Mouse (Mus musculus): ENCODE data around the gene Agbl4. TPM values are rescaled to one million over a fixed set of nuclear protein-coding genes. Genes with fewer than 3 reads are reported as not detected.

Gene Agbl4
- polyA plus RNA-seq, 1 experiment from 2014 or later = 0.35 TPM

DNA sequence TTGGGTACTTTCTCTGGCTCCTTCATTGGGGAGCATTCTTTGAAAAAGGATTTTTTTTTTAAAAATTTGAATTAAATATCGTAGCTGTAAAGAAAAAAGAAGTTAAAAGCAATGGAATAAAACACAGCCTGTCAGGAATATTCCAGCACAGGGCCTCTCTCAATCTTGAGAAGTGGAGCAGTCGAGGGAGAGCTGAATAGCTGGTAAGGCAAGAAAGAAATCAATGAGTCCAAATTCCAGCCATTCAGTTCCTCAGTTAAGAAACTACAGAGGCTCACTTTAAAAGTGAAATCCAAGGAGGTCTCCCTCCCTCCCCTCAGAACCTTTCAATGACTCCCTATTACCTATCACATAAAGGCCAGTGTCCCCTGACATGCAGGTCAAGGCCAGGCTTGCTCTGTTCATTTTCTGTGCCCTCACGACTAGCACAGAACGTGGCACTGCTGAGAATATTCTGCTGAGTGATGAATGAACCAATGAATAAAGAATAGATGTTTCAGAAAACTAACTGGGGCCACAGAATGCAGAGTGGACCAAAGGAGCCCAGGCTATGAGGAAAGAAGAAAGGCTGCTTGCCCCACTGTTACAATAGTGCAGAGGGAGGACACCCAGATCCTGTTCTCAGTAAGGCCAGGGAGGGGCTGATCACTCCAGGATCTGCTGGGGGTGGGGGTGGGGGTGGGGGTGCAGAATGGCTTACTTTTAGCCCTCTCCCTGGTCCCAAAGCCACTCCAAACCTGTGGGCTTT is 1181.8 kb downstream of the Agbl4 start:
- ATAC-seq (ENCODE audit: insufficient number of reproducible peaks, insufficient read depth, low FRiP score, low TSS enrichment) = no peak
- Histone ChIP-seq H3K27ac (no peak overlapping the region), H3K9ac (no peak overlapping the region), H3K9me3 (no peaks in the 10 kb centered on the region), H3K4me1 (peaks cover 6% of the 10 kb centered on the region; the same call in 1 of the 2 replicates), H3K36me3 (no peaks in the 10 kb centered on the region), H3K27me3 (no peaks in the 10 kb centered on the region), H3K4me3 (no peak overlapping the region), H3K4me2 (replicated peaks) (no peak overlapping the region)
- 38% methylated on average over 4 of the region's 4 CpGs for WGBS

DNA sequence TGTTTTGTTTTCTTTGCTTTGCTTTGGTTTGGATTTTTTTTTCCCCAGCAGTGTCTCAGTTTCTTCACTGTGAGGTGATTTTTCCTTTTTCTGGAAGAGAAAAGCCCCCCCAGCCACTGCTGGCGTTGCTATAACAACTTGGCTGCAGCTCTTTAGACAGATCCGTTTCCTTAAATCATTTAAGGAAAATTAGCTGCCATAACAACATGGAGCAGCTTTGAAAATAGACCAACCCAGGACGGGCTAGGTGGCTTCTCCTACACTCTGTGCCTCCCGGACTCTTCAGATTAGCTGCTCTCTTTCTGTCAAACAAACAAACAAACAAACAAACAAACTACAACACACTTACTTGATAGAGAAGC is 1182.4 kb downstream of the Agbl4 start:
- 19% methylated on average over 4 of the region's 4 CpGs for WGBS
- Histone ChIP-seq H3K4me3 (no peak overlapping the region), H3K4me2 (replicated peaks) (no peak overlapping the region), H3K4me1 (peaks cover 6% of the 10 kb centered on the region; the same call in 1 of the 2 replicates), H3K9ac (no peak overlapping the region), H3K36me3 (no peaks in the 10 kb centered on the region), H3K27me3 (no peaks in the 10 kb centered on the region), H3K9me3 (no peaks in the 10 kb centered on the region), H3K27ac (no peak overlapping the region)
- ATAC-seq (ENCODE audit: insufficient number of reproducible peaks, insufficient read depth, low FRiP score, low TSS enrichment) = no peak

DNA sequence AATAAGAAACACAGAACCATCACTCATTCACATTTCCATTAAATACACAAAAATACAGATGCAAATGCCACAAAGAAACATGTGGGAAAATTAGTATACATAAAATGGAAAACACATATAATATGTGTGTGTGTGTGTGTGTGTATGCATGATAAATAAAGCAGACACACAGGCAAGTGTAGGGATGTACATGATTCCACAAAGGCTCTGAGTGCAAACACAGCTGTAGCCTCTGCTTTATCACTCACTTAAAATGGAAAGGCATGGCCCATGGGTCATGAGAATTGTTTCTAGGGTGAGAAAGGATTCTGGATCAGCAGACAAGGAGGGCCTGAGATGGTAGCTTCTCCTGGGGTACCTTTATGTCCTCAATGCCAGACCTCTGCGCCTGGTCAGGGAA is 1182.8 kb downstream of the Agbl4 start:
- 86% methylated on average over 1 of the region's 1 CpGs for WGBS
- H3K9me3 ChIP-seq = no peaks in the 10 kb centered on the region
- peaks cover 6% of the 10 kb centered on the region; the same call in 1 of the 2 replicates for H3K4me1 ChIP-seq
- H3K27ac ChIP-seq = no peak overlapping the region
- H3K9ac ChIP-seq = no peak overlapping the region
- H3K36me3 ChIP-seq = no peaks in the 10 kb centered on the region
- no peaks in the 10 kb centered on the region for H3K27me3 ChIP-seq
- ATAC-seq (ENCODE audit: insufficient number of reproducible peaks, insufficient read depth, low FRiP score, low TSS enrichment) = no peak
- H3K4me2 ChIP-seq (replicated peaks) = no peak overlapping the region
- no peak overlapping the region for H3K4me3 ChIP-seq

DNA sequence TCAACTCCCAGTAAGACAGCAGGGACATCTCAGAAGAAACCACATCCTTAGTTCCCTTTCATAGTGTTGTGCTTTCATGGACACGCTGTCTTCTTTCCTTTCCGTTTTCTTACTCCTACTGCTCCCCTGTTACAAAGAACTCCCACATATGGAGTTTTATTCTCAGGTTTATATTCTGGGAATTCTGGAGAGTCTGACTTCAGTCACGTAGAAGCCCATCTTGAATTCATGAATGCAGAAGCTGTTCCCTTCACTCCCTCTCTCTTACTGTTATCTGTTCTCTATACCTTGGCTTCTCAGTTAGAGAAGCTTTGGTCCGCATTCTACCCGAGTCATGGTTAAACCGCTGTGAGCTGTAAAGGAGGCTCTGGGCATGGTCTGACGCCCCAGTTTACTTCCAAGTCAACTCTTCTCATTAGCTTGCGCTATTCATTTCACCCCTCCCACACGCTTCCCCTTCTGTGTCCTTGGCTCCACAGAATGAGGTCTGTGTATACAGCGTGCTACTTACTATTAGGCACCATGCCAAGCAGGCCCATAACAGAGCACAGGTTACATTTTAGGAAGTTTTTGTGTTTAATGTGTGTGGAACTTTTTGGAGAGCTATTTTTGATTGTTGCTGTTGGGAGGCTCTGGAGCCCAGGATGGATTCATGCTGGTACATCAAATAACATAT is 1186.2 kb downstream of the Agbl4 start:
- WGBS = 75% methylated on average over 10 of the region's 10 CpGs
- Histone ChIP-seq H3K27ac (no peak overlapping the region), H3K4me2 (replicated peaks) (no peak overlapping the region), H3K4me1 (peaks cover 6% of the 10 kb centered on the region; the same call in 1 of the 2 replicates), H3K9me3 (no peaks in the 10 kb centered on the region), H3K9ac (no peak overlapping the region), H3K27me3 (no peaks in the 10 kb centered on the region), H3K4me3 (no peak overlapping the region), H3K36me3 (no peaks in the 10 kb centered on the region)
- ATAC-seq (ENCODE audit: insufficient number of reproducible peaks, insufficient read depth, low FRiP score, low TSS enrichment) = no peak

DNA sequence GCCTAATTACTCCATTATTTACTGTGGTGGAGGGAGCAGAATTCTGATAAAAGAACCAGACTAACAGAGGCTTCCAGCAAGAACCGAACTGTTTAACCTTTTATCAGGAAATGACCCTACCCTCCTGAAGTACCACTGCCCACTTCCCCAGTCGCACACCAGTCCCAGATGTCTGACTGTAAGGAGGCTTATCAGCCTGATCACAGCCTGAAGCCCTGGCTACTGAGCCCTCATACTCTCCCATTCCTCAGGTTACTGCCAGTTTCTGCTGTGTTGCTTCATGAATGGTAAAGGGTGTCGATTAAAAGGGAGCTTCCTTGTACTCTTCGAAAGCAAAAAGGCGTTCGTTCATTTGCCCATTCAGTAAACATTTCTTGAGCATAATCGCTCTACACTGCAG is 1186.8 kb downstream of the Agbl4 start:
- Histone ChIP-seq H3K9ac (no peak overlapping the region), H3K27ac (no peak overlapping the region), H3K4me3 (no peak overlapping the region), H3K36me3 (no peaks in the 10 kb centered on the region), H3K4me2 (replicated peaks) (no peak overlapping the region), H3K27me3 (no peaks in the 10 kb centered on the region), H3K9me3 (no peaks in the 10 kb centered on the region), H3K4me1 (peaks cover 6% of the 10 kb centered on the region; the same call in 1 of the 2 replicates)
- ATAC-seq (ENCODE audit: insufficient number of reproducible peaks, insufficient read depth, low FRiP score, low TSS enrichment) = no peak
- WGBS = 72% methylated on average over 7 of the region's 7 CpGs

DNA sequence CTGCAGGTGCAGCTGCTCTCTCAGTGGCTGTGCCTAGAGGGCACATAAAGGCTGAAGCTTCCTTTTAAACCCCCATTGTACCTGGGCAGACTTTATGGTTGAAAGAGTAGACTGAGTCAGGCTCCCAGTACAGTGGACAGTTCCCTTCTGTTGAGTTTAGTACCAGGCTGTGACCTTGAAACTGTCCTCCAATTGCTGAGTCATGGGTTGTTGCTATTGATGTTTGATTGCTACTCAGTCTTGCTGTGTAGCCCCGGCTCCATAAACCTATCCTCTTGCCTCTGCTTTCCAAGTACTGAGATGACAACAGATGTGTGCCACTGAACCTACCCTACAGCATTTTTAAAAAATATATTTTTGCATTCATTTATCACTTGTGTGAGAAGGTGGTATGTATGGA is 1190.8 kb downstream of the Agbl4 start:
- H3K4me1 ChIP-seq = no peaks in the 10 kb centered on the region
- H3K9ac ChIP-seq = no peak overlapping the region
- H3K27me3 ChIP-seq = no peaks in the 10 kb centered on the region
- no peak overlapping the region for H3K27ac ChIP-seq
- H3K4me3 ChIP-seq = no peak overlapping the region
- 82% methylated on average over 1 of the region's 1 CpGs for WGBS
- H3K36me3 ChIP-seq = no peaks in the 10 kb centered on the region
- ATAC-seq (ENCODE audit: insufficient number of reproducible peaks, insufficient read depth, low FRiP score, low TSS enrichment) = no peak
- H3K4me2 ChIP-seq (replicated peaks) = no peak overlapping the region
- no peaks in the 10 kb centered on the region for H3K9me3 ChIP-seq

DNA sequence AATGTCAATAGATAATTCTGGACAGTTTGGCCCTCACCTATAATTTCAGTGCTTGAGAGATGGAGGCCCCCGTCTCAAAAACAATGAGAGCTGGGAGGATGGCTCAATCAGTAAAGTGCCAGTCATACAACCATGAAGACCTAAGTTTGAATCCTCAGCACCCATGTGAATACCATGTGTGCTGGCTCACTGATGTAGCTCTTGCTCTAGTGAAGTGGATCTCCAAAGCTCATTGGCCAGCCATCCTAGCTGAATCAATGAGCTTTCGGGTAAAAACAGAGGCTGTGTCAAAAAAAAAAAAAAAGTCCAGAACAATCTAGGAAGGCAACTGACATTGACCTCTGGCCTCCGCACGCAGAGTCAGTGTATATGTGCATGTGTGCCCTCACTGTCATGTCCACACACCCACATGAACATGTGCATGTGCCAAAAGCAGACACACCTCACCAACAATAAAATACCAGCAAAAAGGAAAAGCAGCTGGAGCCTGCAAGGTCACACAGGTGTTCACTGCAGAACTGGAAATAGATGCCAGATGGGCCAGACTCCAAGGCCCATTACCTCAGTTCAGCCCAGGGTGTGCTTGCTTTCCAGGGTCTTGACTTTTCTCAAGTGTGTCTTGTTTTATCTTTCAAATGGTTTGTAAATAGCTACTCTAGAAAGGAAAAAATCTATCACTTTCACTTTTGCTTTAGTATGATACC is 1192.2 kb downstream of the Agbl4 start:
- no peak overlapping the region for H3K4me3 ChIP-seq
- no peaks in the 10 kb centered on the region for H3K36me3 ChIP-seq
- WGBS = 78% methylated on average over 4 of the region's 4 CpGs
- H3K9ac ChIP-seq = no peak overlapping the region
- no peak overlapping the region for H3K27ac ChIP-seq
- no peaks in the 10 kb centered on the region for H3K9me3 ChIP-seq
- no peaks in the 10 kb centered on the region for H3K4me1 ChIP-seq
- no peak overlapping the region for H3K4me2 ChIP-seq (replicated peaks)
- ATAC-seq (ENCODE audit: insufficient number of reproducible peaks, insufficient read depth, low FRiP score, low TSS enrichment) = no peak
- H3K27me3 ChIP-seq = no peaks in the 10 kb centered on the region

DNA sequence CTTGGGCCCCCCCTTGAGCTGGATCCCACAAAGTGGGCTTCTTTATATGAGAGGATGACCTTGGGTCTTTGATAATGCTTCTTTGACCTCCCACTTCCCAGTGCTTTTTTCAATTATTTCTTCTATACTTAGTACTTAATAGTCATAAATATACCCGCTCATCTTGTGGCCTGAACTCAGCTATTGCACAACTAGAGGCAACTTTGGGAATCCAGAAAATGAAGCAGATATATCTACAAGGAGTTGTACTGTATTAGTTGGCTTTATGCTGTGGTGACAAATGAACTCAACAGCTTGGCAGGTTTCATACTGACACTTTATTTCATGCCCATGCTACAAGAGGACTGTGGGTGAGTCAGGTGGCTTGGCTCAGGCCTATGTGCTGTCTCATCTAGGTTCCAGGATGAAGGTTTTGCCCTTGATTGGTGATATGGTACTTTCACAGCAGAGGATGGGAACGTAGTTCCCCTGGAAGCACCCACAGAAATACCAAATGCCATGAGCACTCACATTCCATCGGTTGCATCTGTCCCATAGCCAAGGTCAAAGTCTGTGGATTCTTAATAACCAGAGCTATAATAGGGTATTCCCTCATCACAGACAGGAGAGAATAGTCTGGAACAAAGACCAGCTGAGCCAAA is 1197.3 kb downstream of the Agbl4 start:
- Histone ChIP-seq H3K27me3 (no peaks in the 10 kb centered on the region), H3K4me3 (no peak overlapping the region), H3K9ac (no peak overlapping the region), H3K27ac (no peak overlapping the region), H3K4me2 (replicated peaks) (no peak overlapping the region), H3K36me3 (no peaks in the 10 kb centered on the region), H3K4me1 (no peaks in the 10 kb centered on the region), H3K9me3 (no peaks in the 10 kb centered on the region)
- ATAC-seq (ENCODE audit: insufficient number of reproducible peaks, insufficient read depth, low FRiP score, low TSS enrichment) = no peak
- WGBS = 90% methylated on average over 3 of the region's 3 CpGs

DNA sequence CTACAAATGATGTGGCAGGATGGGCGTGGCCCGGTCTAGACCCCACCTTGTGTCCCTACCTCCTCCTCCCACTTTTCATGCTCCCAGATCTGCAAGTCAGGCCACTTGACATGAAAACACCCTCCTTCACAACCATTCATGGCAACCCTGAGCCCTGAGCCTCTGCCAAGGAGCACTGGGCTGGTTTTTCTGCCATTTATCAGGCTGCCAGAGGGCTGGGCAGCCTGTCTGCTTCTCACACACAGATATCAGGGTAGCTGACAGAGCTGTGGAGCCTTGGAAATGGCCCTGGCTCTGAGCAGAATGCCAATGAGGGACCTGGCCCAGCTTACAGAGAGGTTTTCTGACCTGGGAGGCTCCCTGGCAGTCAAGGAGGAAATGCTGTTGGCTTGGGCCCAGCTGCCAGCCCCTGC is 1199.8 kb downstream of the Agbl4 start:
- Histone ChIP-seq H3K9ac (no peak overlapping the region), H3K27me3 (no peaks in the 10 kb centered on the region), H3K4me1 (no peaks in the 10 kb centered on the region), H3K36me3 (no peaks in the 10 kb centered on the region), H3K4me2 (replicated peaks) (no peak overlapping the region), H3K27ac (no peak overlapping the region), H3K4me3 (no peak overlapping the region), H3K9me3 (no peaks in the 10 kb centered on the region)
- ATAC-seq (ENCODE audit: insufficient number of reproducible peaks, insufficient read depth, low FRiP score, low TSS enrichment) = no peak
- WGBS = 95% methylated on average over 2 of the region's 2 CpGs

DNA sequence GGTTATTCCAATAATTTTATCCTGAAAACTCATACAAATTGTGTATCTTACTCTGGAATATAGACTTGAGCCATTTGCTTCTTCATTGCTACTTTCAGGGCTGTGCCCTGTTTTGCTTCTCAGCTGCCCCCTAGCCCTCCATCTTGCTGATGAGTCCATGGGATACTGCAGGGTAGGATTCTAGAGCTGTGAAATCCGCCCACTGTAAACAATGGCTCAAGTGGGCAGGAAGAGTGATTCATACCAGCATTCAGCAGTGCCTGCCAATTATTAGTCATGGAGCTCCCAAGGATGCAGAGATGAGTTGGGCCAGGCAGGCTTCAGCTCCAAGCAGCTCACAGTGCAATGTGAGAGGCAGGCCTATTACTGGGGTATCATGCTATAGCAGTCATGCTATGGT is 1200.5 kb downstream of the Agbl4 start:
- Histone ChIP-seq H3K9ac (no peak overlapping the region), H3K27me3 (no peaks in the 10 kb centered on the region), H3K9me3 (no peaks in the 10 kb centered on the region), H3K27ac (no peak overlapping the region), H3K4me2 (replicated peaks) (no peak overlapping the region), H3K4me3 (no peak overlapping the region), H3K4me1 (no peaks in the 10 kb centered on the region), H3K36me3 (no peaks in the 10 kb centered on the region)
- 92% methylated on average over 1 of the region's 1 CpGs for WGBS
- no peak for ATAC-seq (ENCODE audit: insufficient number of reproducible peaks, insufficient read depth, low FRiP score, low TSS enrichment)

DNA sequence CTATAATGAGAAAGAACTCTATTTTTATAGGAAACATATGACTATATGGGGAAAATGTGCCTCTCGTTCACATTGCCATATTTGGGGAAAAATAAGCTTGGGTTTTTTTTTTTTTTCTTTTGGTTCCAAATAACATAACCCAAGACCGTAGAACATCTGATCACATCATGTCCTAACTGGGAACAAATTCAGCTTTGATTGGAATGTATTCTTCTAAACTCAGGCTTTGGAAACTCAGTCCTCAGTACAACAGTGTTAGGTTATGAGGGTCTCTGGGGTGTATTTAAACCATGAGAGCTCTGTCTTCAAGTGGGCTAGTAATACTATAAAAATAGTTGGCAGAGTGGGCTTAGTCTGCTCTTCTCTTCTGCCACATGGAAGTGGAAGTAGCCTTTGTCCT is 1205.7 kb downstream of the Agbl4 start:
- Histone ChIP-seq H3K36me3 (no peaks in the 10 kb centered on the region), H3K4me2 (replicated peaks) (no peak overlapping the region), H3K4me3 (no peak overlapping the region), H3K9ac (no peak overlapping the region), H3K27me3 (no peaks in the 10 kb centered on the region), H3K27ac (no peak overlapping the region), H3K9me3 (no peaks in the 10 kb centered on the region), H3K4me1 (no peaks in the 10 kb centered on the region)
- no peak for ATAC-seq (ENCODE audit: insufficient number of reproducible peaks, insufficient read depth, low FRiP score, low TSS enrichment)
- WGBS = 67% methylated on average over 2 of the region's 2 CpGs
